ENCODE assay signal across 8 mouse cellular contexts in genomic region chr12:73046607-73047180, GRCm38 (mm10). TPM values are rescaled to one million over a fixed set of nuclear protein-coding genes. Genes with fewer than 3 reads are reported as not detected.
A peak's percentile ranks its signal among the peaks of the same experiment; 100 is the strongest.
DNase-seq lines count a peak whose midpoint lies in the region; ATAC-seq and TF ChIP-seq lines count a peak whose summit lies in the region.

No protein-coding gene starts in this region.

- no peak for TF ChIP-seq RAD21 in CH12.LX (IDR thresholded peaks at IDR 0.05; ENCODE audit: low read depth, low read length)

- H3K9me3 ChIP-seq in CH12.LX (replicated peaks; ENCODE audit: low read length) = no peaks in the 10 kb centered on the region
- no peaks in the 10 kb centered on the region for H3K9me3 ChIP-seq in forebrain, embryonic 13.5 days (replicated peaks)
- no peaks in the 10 kb centered on the region for H3K9me3 ChIP-seq in limb, embryonic 10.5 days (replicated peaks)
- H3K9me3 ChIP-seq in midbrain, embryonic 10.5 days (replicated peaks) = no peaks in the 10 kb centered on the region
- H3K9me3 ChIP-seq in stomach, embryonic 15.5 days = no peaks in the 10 kb centered on the region

- TF ChIP-seq EP300 in CH12.LX (IDR thresholded peaks at IDR 0.05; ENCODE audit: low read length) = no peak

- peak overlapping the region; percentile 60 for H3K4me2 ChIP-seq in CH12.LX (ENCODE audit: insufficient read depth, low read depth, poor library complexity, severe bottlenecking)
- peak overlapping the region; percentile 58 for H3K4me2 ChIP-seq in forebrain, embryonic 13.5 days
- H3K4me2 ChIP-seq in stomach, embryonic 15.5 days = peak overlapping the region; percentile 87

- peaks cover 0 to 6% of the 10 kb centered on the region in 2 experiments for H3K36me3 ChIP-seq in CH12.LX (replicated peaks in 1 of 2; ENCODE audit: control insufficient read depth in 1 of 2, insufficient read depth in 1 of 2, low read length in 1 of 2)
- no peaks in the 10 kb centered on the region for H3K36me3 ChIP-seq in forebrain, embryonic 13.5 days (ENCODE audit: poor library complexity, severe bottlenecking)
- peaks cover 6% of the 10 kb centered on the region; the same call in 1 of the 2 replicates for H3K36me3 ChIP-seq in limb, embryonic 10.5 days
- no peaks in the 10 kb centered on the region for H3K36me3 ChIP-seq in midbrain, embryonic 10.5 days
- no peaks in the 10 kb centered on the region for H3K36me3 ChIP-seq in stomach, embryonic 15.5 days

- peak; percentile 78 for DNase-seq in CH12.LX (ENCODE audit: extremely low read depth)
- DNase-seq in adrenal gland, adult 18-20 months (ENCODE audit: low spot score in 2 of 2) = peak; percentile 52 to 69
- peak; percentile 74 to 81 for DNase-seq in heart, postnatal 36 days
- DNase-seq in limb, embryonic 10.5 days (ENCODE audit: low spot score) = peak; percentile 90
- DNase-seq in midbrain, embryonic 10.5 days (ENCODE audit: low spot score) = peak; percentile 87
- no peak for DNase-seq in cerebellum, adult 9-11 months

- in situ Hi-C loops in CH12.LX (cut with MboI; ENCODE audit: low pct_ligation_motif_present, low pct_unique_long_range_greater_than_20kb, low sequenced_read_pairs) = loop anchor here (25.0 kb wide), 1 partner anchor 266 kb away; no protein-coding TSS in a partner anchor

- H3K27me3 ChIP-seq in CH12.LX (replicated peaks) = peaks cover 38% of the 10 kb centered on the region
- H3K27me3 ChIP-seq in forebrain, embryonic 13.5 days = peaks cover 98% of the 10 kb centered on the region
- peaks cover 97% of the 10 kb centered on the region for H3K27me3 ChIP-seq in limb, embryonic 10.5 days (ENCODE audit: low read depth, poor library complexity, severe bottlenecking)
- peaks cover 100% of the 10 kb centered on the region for H3K27me3 ChIP-seq in midbrain, embryonic 10.5 days (ENCODE audit: low read depth, poor library complexity, severe bottlenecking)
- peaks cover 85% of the 10 kb centered on the region for H3K27me3 ChIP-seq in stomach, embryonic 15.5 days (replicated peaks)

- WGBS in forebrain, embryonic 13.5 days = 0% methylated on average over 38 of the region's 38 CpGs
- WGBS in limb, embryonic 10.5 days = under 1% methylated on average over 38 of the region's 38 CpGs
- under 1% methylated on average over 38 of the region's 38 CpGs for WGBS in midbrain, embryonic 10.5 days
- WGBS in stomach, embryonic 15.5 days = under 1% methylated on average over 38 of the region's 38 CpGs

- H3K9ac ChIP-seq in CH12.LX (ENCODE audit: insufficient read depth, low read depth) = peak overlapping the region; percentile 91
- H3K9ac ChIP-seq in forebrain, embryonic 13.5 days = no peak overlapping the region
- no peak overlapping the region for H3K9ac ChIP-seq in stomach, embryonic 15.5 days

- peak overlapping the region; percentile 75 to 87 (median 85) for H3K4me3 ChIP-seq in CH12.LX (replicated peaks in 1 of 3; ENCODE audit: low read depth in 2 of 3, low read length in 2 of 3, poor library complexity in 1 of 3)
- peak overlapping the region; percentile 36 for H3K4me3 ChIP-seq in forebrain, embryonic 13.5 days
- H3K4me3 ChIP-seq in limb, embryonic 10.5 days = peak overlapping the region; percentile 67
- H3K4me3 ChIP-seq in midbrain, embryonic 10.5 days = peak overlapping the region; percentile 50
- peak overlapping the region; percentile 42 for H3K4me3 ChIP-seq in stomach, embryonic 15.5 days (replicated peaks)

- peaks cover 24% of the 10 kb centered on the region for H3K79me2 ChIP-seq in CH12.LX (replicated peaks; ENCODE audit: control insufficient read depth, extremely low read depth, insufficient read depth, poor library complexity, severe bottlenecking)

- intact Hi-C loops in heart, postnatal 36 days (cut with DNase I) = loop anchor here (5.0 kb wide), 4 partner anchors 66 to 406 kb away; partner anchors contain the start of genes Six4, Slc38a6 and Trmt5

- H3K27ac ChIP-seq in CH12.LX (ENCODE audit: insufficient read depth, low read depth) = peak overlapping the region; percentile 66
- no peak overlapping the region for H3K27ac ChIP-seq in forebrain, embryonic 13.5 days
- peak overlapping the region; percentile 89 for H3K27ac ChIP-seq in limb, embryonic 10.5 days
- H3K27ac ChIP-seq in midbrain, embryonic 10.5 days (replicated peaks) = peak overlapping the region; percentile 24; the same call in 1 of the 2 replicates
- no peak overlapping the region for H3K27ac ChIP-seq in stomach, embryonic 15.5 days

- dilution Hi-C loops in CH12.LX (cut with MboI; ENCODE audit: extremely low pct_ligation_motif_present, extremely low pct_unique_long_range_greater_than_20kb, low sequenced_read_pairs) = no loop called here

- peak; percentile 92 for TF ChIP-seq POLR2A in CH12.LX (IDR thresholded peaks at IDR 0.05; ENCODE audit: low read depth, low read length)

- TF ChIP-seq CTCF in CH12.LX (conservative IDR thresholded peaks at IDR 0.05 in 1 of 2, IDR thresholded peaks at IDR 0.05 in 1 of 2; ENCODE audit: low read depth in 2 of 2, low read length in 2 of 2) = no peak; a peak in 1 of 4 replicates

- peaks cover 0 to 24% of the 10 kb centered on the region in 2 experiments; a peak in 2 of 4 replicates for H3K4me1 ChIP-seq in CH12.LX (ENCODE audit: control insufficient read depth in 1 of 2, insufficient read depth in 2 of 2)
- H3K4me1 ChIP-seq in forebrain, embryonic 13.5 days = peaks cover 26% of the 10 kb centered on the region
- H3K4me1 ChIP-seq in limb, embryonic 10.5 days = peaks cover 81% of the 10 kb centered on the region
- peaks cover 38% of the 10 kb centered on the region for H3K4me1 ChIP-seq in midbrain, embryonic 10.5 days
- H3K4me1 ChIP-seq in stomach, embryonic 15.5 days = peaks cover 28% of the 10 kb centered on the region

- ATAC-seq in forebrain, embryonic 13.5 days = peak; percentile 90
- ATAC-seq in stomach, embryonic 15.5 days (ENCODE audit: insufficient read depth, low FRiP score, low read depth) = peak; percentile 81

TF ChIP-seq in CH12.LX, 34 proteins besides CTCF, POLR2A, EP300 and RAD21:
- TF ChIP-seq NELFE (IDR thresholded peaks at IDR 0.05; ENCODE audit: low read depth, low read length) (peak; percentile 84), MXI1 (IDR thresholded peaks at IDR 0.05; ENCODE audit: low read depth, low read length) (peak; percentile 55; the same call in 1 of the 2 replicates), NRF1 (IDR thresholded peaks at IDR 0.05; ENCODE audit: low read depth, low read length) (peak; percentile 60), ELF1 (IDR thresholded peaks at IDR 0.05; ENCODE audit: low read depth, low read length) (0 out of 2 replicates have a peak, but pooled peaks have one; percentile 33), TBP (conservative IDR thresholded peaks at IDR 0.05; ENCODE audit: low read depth, low read length) (peak; percentile 75), UBTF (IDR thresholded peaks at IDR 0.05; ENCODE audit: low read depth, low read length) (peak; percentile 99), ZMIZ1 (IDR thresholded peaks at IDR 0.05; ENCODE audit: low read depth, low read length) (peak; percentile 69; the same call in 1 of the 2 replicates), USF1 (IDR thresholded peaks at IDR 0.05; ENCODE audit: low read depth, low read length) (no peak), MAFK (IDR thresholded peaks at IDR 0.05; ENCODE audit: insufficient replicate concordance, low read length) (no peak), TCF12 (IDR thresholded peaks at IDR 0.05; ENCODE audit: low read depth, low read length) (peak; percentile 76), IRF4 (IDR thresholded peaks at IDR 0.05; ENCODE audit: low read depth, low read length) (peak; percentile 32; the same call in 1 of the 2 replicates)

RNA-seq across cellular contexts. Expression of gene Six1, which starts 7.0 kb away (rescaled TPM):
- 8.1 and 9.5 TPM in 2 replicates for total RNA-seq in CH12.LX (2012; rRNA removed)
- 7.6 and 7.9 TPM in 2 replicates for total RNA-seq in CH12.LX (2014; rRNA removed)
- polyA plus RNA-seq in CH12.LX (2012; ENCODE audit: insufficient read length, low read depth) = 16.1 and 16.5 TPM in 2 replicates
- 1 to 10 TPM; 1.8 to 8.8 TPM for total RNA-seq in adrenal gland, adult 18-20 months (2021)
- polyA plus RNA-seq in forebrain, embryonic 13.5 days (2015; fragmentation: Nextera tagmentation; extraction: Ambion mirVana) = 0.22 and 0.42 TPM in 2 replicates
- total RNA-seq in heart, postnatal 36 days (2021) = 1 to 10 TPM in 1 of 2 experiments, under 1 TPM in 1; 0.89 to 1.3 TPM
- 18.0 and 32.6 TPM in 2 replicates for polyA plus RNA-seq in limb, embryonic 10.5 days (2016; fragmentation: Nextera tagmentation; extraction: Ambion mirVana)
- 8.3 and 8.5 TPM in 2 replicates for polyA plus RNA-seq in midbrain, embryonic 10.5 days (2016; fragmentation: Nextera tagmentation; extraction: Ambion mirVana)
- polyA plus RNA-seq in stomach, embryonic 15.5 days (2015; fragmentation: Nextera tagmentation; extraction: Ambion mirVana) = 0.08 and 0.72 TPM in 2 replicates

Comparison
In these comparisons a context has a peak if more than half of its experiments do, and no peak if none do; other contexts are left out.
1. H3K27ac ChIP-seq: peak in CH12.LX (single experiment), limb, embryonic 10.5 days (single experiment) and midbrain, embryonic 10.5 days (single experiment); none in forebrain, embryonic 13.5 days (single experiment) and stomach, embryonic 15.5 days (single experiment).
2. Peak in every context shown above with its lines, with median percentiles within 50 percentile points of each other: H3K4me2 ChIP-seq and H3K4me3 ChIP-seq.